Mouse (Mus musculus) left cerebral cortex, adult 6 months (tissue): ENCODE results near the gene Apom. TPM values are rescaled to one million over a fixed set of nuclear protein-coding genes. Genes with fewer than 3 reads are reported as not detected.

Source experiments
- long read RNA-seq, 2 experiments: library from polyadenylated mRNA; unstranded; transcript quantifications; one replicate each; pipeline ENCODE4 v2.0.0; 2019 to 2020
- polyA plus RNA-seq: library from polyadenylated mRNA; unstranded; fragments of <200 nt; fragmentation: Nextera tagmentation; gene quantifications from 2 replicates; pipeline ENCODE4 v1.2.3, GENCODE M21; 2021

Gene Apom
- not detected in 2 replicates for polyA plus RNA-seq
- long read RNA-seq, experiment 1 = 0 reads
- long read RNA-seq, experiment 2 = 0 reads

DNA sequence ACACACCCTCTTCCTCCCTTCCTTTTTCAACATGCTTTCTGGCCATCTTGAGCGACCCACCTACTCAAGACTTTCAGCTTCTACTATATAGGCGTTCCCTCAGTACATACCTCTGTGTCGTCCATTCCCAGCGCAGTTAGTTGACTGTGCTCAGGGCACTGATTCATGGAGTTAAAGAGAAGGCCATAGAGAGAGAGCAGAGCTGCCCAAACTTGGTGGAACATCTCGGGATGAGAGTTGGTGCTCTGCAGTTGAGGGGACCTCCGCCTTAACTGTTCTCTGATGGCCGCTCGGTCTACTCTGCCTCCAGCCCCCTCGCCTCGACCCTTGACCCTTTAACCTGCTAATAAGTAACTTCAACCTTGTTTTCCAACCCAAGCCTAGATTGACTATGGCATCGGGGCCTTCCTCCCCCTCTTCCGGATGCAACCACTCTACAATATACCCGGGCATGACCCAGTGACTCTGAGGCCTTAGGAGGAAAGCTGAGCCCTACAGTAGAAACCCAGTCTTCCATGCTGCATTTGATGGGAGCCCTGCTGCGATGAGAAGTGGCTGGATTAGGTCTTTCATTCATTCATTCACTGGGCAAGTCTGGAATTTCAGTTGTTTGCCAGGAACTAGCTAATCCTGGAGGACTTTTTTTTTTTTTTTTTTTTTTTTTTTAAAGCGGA, at the start of gene Apom:
Gene Apom (minus strand): TSS at position 551 of the 674 bp plus-strand sequence.

DNA sequence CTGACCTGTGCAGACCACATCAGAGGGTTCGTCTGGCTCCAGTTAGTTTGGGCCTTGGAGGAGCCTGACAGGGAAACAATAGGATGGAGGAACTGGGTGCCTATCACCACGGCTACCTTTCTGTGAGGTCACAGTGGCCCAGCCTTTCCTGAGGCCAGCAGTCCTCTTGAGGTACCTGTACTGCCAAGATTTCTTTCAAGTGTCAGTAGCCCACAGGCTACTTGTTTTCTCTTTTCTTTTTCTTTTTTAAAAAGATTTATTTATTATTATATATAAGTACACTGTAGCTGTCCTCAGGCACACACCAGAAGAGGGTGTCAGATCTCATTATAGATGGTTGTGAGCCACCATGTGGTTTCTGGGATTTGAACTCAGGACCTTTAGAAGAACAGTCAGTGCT, 44.1 kb upstream of the Apom start, which contains the start of gene Aif1:
Gene Aif1 (minus strand): TSS at position 101 of the 400 bp plus-strand sequence.

DNA sequence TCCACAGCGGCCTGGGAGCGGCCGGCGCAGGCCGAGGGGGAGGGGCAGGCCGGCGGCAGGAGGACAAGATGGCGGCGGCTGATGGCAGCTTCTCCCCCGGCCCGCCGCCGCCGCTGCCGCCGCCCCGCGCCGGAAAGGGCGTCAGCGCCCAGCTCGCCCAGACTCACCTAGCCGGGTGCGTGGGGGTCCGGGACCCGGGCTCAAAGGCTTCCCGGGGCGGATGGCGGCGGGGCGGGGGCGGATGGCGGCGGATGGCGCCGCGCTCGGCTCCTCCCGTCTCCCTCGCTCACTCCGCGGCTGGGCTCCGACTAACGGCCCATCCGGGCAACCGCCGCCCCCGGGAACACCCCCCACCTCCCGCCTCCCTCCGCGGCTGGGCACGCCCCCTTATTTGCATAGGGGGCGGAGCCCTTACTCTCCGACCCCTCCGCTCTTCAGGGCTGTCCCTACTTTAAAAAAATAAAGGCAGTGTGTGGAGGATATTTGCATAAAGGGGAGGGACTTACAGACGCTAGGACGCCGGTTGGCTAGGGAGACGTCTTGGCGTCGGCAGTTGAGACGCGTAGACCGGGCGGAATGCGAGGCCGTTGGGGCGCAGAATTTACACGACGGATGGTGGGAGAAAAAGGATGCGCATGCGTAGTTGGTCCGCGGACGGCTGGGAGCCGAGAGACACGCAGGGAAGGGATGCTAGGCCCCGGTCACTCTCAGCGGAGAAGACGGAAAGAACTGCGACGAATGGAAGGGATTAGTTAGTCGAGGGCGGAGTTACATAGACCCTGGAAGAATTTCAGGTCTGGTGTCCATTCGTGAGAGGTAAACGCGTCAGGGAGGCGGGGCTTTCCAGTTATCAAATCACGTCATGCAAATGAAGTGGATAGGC, 33.0 kb upstream of the Apom start, which contains the start of gene Prrc2a:
Gene Prrc2a (minus strand): TSS at position 330 of the 883 bp plus-strand sequence.

DNA sequence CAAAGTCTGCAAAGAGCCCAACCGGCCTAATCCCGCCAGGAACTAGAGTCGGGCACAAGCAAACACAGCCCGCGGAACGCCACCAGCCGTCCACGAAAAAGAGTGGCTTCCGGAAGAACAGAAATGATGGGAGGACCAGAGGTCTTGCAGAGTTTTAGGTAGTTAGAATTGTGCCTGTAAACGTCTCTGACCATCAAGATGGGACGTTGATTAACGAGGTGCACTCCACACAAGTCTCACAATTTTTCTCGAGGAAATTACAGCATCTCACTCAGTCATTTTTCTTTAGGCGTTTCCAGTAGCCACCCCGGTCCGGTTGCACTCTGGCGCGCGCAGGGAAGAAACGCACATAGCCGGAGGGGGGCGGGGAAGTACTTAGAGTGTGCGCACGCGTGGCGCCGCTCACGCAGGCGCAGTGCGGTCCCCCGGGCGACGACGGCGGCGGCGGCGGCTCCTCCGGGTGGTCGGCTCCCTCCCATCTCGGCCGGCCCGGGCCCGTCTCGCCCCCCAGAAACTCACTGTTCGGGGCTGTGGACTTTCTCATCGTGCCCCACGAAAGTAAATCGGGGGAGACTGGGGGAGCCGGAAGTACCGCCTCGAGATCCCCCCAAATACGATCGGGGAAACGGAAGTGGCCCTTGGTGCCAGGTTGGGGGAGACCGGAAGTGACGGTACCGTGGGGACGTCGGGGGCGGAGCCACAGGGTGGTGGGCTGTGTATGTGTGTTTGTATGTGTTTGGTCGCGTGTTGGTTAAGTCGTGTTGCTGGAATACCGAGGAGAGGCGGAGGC, 3.1 kb upstream of the Apom start, which contains the start of gene Bag6:
Gene Bag6 (plus strand): TSS at position 378 of the 790 bp plus-strand sequence.

DNA sequence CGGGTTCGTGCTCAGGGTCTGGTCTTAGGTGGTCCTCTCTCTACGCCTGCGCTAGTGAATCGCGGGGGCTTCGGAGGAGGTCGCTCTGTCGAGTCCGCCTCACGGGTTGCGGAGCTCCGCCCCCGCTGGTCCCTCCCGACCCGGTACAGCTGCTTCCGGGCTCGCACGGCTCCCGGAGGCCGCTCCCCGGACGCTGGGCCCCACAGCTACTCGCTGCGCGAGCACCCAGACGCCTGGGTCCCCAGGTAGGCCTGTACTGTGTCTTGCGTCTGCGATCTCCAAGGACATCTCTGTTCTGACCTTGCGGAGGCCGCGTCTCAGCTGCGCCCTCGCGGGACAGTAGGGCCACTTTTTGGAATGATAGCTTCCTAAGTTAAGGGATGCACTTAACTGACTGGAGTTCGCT, 5.6 kb downstream of the Apom start, which contains the start of gene D17H6S53E:
Gene D17H6S53E (plus strand): TSS at position 168 of the 406 bp plus-strand sequence.

DNA sequence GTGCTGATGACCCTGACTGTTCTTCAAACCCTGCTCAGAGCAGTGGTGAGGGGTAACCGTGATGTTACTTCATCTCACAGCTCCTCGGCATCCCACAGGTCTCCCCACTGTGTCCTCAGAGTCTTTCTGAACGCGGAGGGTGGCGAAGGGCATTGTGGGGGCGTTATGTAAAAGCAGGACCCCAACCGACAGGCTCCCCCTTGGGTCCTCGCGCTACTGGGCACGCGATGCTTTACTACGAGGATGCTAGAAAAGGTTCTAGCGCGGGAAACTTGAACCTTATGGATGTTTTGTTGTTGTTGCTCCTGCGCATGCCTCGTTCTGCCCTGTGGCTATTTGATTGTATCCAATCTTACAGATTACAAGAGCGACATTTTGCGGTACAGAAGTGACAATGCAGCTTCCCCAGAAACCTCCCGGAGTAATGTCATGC, 10.0 kb downstream of the Apom start, which contains the start of gene Csnk2b:
Gene Csnk2b (minus strand): TSS at position 183 of the 433 bp plus-strand sequence.

DNA sequence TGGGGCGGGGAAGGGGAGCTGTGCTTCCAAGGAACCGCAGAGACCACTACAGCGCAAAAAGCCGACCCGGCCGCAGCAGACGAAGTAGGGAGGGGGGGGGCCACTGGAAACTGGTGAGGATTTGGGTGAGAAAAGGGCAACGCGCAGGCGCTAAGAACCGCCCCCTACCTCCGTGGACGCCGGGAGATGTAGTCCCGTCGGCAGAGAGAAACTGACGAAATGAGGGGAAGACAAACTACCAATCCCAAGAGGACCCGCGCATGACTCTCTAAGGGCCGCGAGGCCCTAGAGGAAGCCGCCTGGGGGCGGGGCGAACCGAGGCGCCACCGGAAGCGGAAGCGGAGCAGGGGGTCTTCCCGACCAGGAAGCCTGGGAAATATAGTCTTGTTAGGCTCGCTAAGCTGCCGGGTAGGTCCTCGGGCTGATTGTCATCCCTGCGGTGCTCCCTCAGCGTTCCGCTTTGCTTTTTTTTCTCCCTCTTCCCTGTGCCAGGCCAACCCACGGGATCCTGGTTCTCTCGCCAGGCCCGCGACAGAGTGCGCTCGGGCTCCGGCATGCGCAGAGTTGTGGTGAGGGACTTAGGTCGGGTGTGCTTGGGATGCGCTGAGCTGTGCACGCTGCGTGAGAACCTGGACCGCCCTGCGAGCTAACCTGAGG, 10.6 kb downstream of the Apom start, which contains the start of gene Gpank1:
Gene Gpank1 (plus strand): TSS at position 313 of the 657 bp plus-strand sequence.

DNA sequence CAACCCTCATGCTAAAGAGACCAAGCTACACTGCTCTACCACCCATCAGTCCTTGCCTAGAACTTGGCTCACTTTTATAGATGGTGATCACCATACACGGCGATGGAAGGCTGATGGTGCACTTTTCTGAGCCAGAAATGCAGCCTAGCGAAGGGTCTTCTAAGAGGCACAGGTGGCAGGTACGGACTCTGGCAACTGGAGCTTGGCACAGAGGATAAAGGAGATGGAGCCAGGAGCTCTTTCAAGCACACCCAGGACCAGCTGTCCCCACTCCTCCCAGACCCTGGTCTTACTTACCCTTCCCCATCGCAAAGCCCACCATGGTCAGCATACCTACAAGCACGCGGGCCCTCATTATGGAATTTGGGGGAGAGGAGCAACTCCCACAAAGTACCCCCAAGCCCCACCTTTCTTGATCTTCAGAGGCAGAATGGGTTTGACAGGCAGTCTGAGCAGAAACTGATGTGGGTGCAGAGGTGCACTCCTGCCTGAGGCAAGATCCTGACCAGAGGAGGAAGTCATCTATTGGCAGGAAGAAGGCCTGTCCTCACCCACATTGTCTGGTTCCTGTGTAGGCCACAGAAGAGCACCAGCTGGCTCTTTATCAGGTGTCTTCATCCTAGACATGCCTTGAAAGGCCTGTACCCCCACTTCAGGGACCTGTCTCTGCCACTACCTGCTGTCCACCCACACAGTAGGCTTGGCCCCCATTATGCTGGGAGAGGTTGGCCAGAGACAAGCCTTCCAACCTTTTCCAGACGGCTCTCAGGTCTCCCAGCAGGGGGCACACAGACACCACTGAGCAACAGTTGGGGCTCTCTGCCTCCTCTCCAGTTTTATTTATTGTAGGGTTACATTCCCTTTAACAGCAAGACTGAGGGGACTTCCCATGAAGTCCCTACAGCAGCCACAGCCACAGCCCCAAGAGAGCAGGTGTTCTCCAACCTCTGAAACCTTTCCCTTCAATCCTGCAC, 16.5 kb downstream of the Apom start, which contains the start of gene Ly6g5b:
Gene Ly6g5b (minus strand): TSS at position 383 of the 974 bp plus-strand sequence.

DNA sequence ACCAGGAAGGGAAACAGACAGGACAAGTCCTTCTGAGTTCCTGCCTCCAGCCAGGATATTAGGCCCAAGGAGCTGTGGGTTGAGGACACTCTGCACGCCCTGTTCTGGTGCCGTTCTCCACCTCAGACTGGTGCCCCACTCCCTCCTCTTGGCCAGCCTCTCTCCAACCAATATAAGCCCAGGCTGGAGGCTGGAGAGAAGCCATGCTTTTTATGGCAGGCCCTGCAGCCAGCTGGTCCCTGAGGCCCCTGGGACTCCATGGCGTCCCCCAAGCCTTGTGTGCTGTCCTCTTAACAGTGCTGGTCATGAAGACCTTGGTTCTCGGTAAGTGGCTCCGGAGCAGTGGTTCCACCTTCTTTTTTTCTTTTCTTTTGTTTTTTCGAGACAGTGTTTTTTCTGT, 23.8 kb downstream of the Apom start, which contains the start of gene Ly6g5c:
Gene Ly6g5c (plus strand): TSS at position 183 of the 400 bp plus-strand sequence.

DNA sequence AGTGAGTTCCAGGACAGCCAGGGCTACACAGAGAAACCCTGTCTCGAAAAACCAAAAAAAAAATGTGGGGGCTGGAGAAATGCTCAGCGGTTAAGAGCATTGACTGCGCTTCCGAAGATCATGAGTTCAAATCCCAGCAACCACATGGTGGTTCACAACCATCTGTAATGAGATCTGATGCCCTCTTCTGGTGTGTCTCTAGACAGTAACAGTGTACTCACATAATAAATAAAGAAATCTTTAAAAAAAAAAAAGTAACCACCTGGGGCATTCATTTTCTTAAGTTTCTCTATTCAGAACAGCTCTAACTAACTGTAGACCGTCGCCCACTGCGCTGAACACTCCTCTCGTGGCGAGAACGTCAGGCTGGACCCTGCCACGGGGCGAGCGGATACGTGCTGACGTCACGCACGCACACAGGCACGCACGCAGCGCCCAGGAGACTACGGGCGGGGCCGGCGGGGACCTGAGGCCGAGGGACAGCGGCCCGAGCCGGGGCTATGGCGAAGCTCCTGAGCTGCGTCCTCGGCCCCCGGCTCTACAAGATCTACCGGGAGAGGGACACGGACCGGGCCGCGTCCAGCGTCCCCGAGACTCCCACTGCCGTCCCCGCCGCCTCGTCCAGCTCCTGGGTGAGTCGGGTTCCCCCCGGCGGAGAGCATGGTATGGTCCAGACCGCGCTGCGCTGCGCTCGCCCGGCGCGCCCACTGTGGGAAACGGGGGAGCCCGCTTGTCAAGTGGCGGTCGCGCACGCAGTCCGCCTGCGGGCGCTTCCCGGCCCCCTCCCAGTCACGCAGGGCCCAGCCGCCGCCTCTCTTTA, 42.8 kb downstream of the Apom start, which contains the start of gene Abhd16a:
Gene Abhd16a (plus strand): TSS at position 439 of the 820 bp plus-strand sequence.

DNA sequence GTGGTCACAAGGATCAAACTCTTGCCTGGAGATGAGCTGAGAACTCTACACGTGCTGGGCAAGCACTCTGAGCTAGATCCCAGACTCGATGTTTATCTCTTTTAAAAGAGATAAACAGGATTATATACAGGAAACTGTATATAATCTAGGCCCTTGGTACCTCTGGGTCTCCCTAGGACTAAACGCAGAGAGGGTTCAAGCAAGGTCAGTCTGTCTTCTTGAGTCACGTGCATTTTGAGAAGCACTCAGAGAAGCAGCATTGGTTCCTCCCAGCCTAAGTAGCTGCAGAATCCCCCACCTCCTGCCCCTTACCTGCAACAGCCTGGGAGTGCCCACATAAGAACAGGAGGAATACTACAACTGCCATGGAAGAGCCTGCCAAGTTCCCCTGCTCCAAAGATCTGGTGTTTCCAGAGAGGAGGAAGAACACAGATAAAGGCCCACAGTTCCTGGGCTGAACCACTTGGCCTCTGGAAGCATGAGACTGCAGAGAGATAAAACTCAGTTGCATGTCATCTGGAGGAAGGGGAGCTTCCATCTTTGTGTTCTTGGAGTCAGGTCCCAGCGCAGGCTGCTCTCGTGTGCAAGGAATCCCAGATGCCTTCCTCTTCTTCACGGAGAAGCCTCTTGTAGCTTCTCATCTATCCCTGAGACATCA, 46.5 kb downstream of the Apom start, which contains the start of gene Ly6g6f:
Gene Ly6g6f (minus strand): TSS at position 403 of the 658 bp plus-strand sequence.

Other genes starting within 250 kb of the Apom start
- 2.7 and 3.3 TPM in 2 replicates for gene C2, start 233.8 kb downstream of the Apom start, polyA plus RNA-seq
- gene Ehmt2, start 233.6 kb downstream of the Apom start, polyA plus RNA-seq = 20.4 and 20.9 TPM in 2 replicates
- 0.48 TPM in 2 replicates for gene Slc44a4, start 217.6 kb downstream of the Apom start, polyA plus RNA-seq
- gene Neu1, start 200.8 kb downstream of the Apom start, polyA plus RNA-seq = 30.2 and 37.0 TPM in 2 replicates
- 0.48 and 1.1 TPM in 2 replicates for gene Hspa1b, start 172.8 kb downstream of the Apom start, polyA plus RNA-seq
- gene Gm20481, start 162.1 kb downstream of the Apom start, polyA plus RNA-seq = not detected in 2 replicates
- gene Hspa1a, start 159.9 kb downstream of the Apom start, polyA plus RNA-seq = 5.3 and 7.0 TPM in 2 replicates
- 0.90 and 1.5 TPM in 2 replicates for gene Hspa1l, start 159.3 kb downstream of the Apom start, polyA plus RNA-seq
- gene Lsm2, start 150.2 kb downstream of the Apom start, polyA plus RNA-seq = 33.6 and 33.9 TPM in 2 replicates
- gene Vars, start 131.1 kb downstream of the Apom start, polyA plus RNA-seq = 15.7 and 17.2 TPM in 2 replicates
- gene Vwa7, start 115.5 kb downstream of the Apom start, polyA plus RNA-seq = 0.13 and 0.25 TPM in 2 replicates
- gene Sapcd1, start 104.0 kb downstream of the Apom start, polyA plus RNA-seq = 0.89 and 0.92 TPM in 2 replicates
- 0.37 and 0.45 TPM in 2 replicates for gene Msh5, start 85.3 kb downstream of the Apom start, polyA plus RNA-seq
- 22.7 and 26.4 TPM in 2 replicates for gene Clic1, start 82.1 kb downstream of the Apom start, polyA plus RNA-seq
- gene Ddah2, start 73.0 kb downstream of the Apom start, polyA plus RNA-seq = 20.0 and 22.8 TPM in 2 replicates
- gene Ly6g6c, start 66.7 kb downstream of the Apom start, polyA plus RNA-seq = not detected in 2 replicates
- gene Mpig6b, start 65.9 kb downstream of the Apom start, polyA plus RNA-seq = not detected in 2 replicates
- 2.4 and 3.7 TPM in 2 replicates for gene Ly6g6e, start 55.1 kb downstream of the Apom start, polyA plus RNA-seq
- 1.6 and 2.3 TPM in 2 replicates for gene Ly6g6d, start 54.0 kb downstream of the Apom start, polyA plus RNA-seq
- gene Ly6g6f, start 46.4 kb downstream of the Apom start, polyA plus RNA-seq = 1.6 and 2.2 TPM in 2 replicates
- 102 and 121 TPM in 2 replicates for gene Abhd16a, start 42.8 kb downstream of the Apom start, polyA plus RNA-seq
- not detected in 2 replicates for gene Ly6g5c, start 23.8 kb downstream of the Apom start, polyA plus RNA-seq
- gene Ly6g5b, start 16.6 kb downstream of the Apom start, polyA plus RNA-seq = not detected in 2 replicates
- 21.2 and 22.7 TPM in 2 replicates for gene Gpank1, start 10.6 kb downstream of the Apom start, polyA plus RNA-seq
- gene Csnk2b, start 10.0 kb downstream of the Apom start, polyA plus RNA-seq = 240 and 277 TPM in 2 replicates
- 32.3 and 43.2 TPM in 2 replicates for gene D17H6S53E, start 5.7 kb downstream of the Apom start, polyA plus RNA-seq
- 59.0 and 84.6 TPM in 2 replicates for gene Bag6, start 3.1 kb upstream of the Apom start, polyA plus RNA-seq
- gene Prrc2a, start 32.8 kb upstream of the Apom start, polyA plus RNA-seq = 14.9 and 37.9 TPM in 2 replicates
- gene Aif1, start 44.0 kb upstream of the Apom start, polyA plus RNA-seq = 32.2 and 36.1 TPM in 2 replicates
- 26.1 and 36.8 TPM in 2 replicates for gene Lst1, start 56.4 kb upstream of the Apom start, polyA plus RNA-seq
- gene Ltb, start 62.4 kb upstream of the Apom start, polyA plus RNA-seq = 0.48 and 0.93 TPM in 2 replicates
- not detected in 2 replicates for gene Tnf, start 70.0 kb upstream of the Apom start, polyA plus RNA-seq
- 0.15 TPM in 1 of 2 replicates, not detected in the other for gene Lta, start 73.3 kb upstream of the Apom start, polyA plus RNA-seq
- not detected in 2 replicates for gene Gm16181, start 88.8 kb upstream of the Apom start, polyA plus RNA-seq
- 636 and 753 TPM in 2 replicates for gene Atp6v1g2, start 101.6 kb upstream of the Apom start, polyA plus RNA-seq
- gene Nfkbil1, start 103.7 kb upstream of the Apom start, polyA plus RNA-seq = 8.9 and 9.3 TPM in 2 replicates
- gene Ddx39b, start 109.7 kb upstream of the Apom start, polyA plus RNA-seq = 165 and 169 TPM in 2 replicates
- 62.8 and 80.2 TPM in 2 replicates for gene H2-D1, start 130.7 kb upstream of the Apom start, polyA plus RNA-seq
- gene H2-Q1, start 188.4 kb upstream of the Apom start, polyA plus RNA-seq = 0.44 and 0.75 TPM in 2 replicates
- gene H2-Q2, start 210.2 kb upstream of the Apom start, polyA plus RNA-seq = 0.49 and 0.67 TPM in 2 replicates
- gene H2-Q4, start 247.6 kb upstream of the Apom start, polyA plus RNA-seq = 0.29 TPM in 1 of 2 replicates, not detected in the other